Mouse (Mus musculus) embryo, embryonic 10.5 days (tissue): Measurements from ENCODE around the gene Mme.

Experiments
- DNase-seq: peaks from one replicate; pipeline ENCODE4 v3.0.0-alpha.2; 2015; ENCODE audit warnings: low spot score

Gene Mme

DNA sequence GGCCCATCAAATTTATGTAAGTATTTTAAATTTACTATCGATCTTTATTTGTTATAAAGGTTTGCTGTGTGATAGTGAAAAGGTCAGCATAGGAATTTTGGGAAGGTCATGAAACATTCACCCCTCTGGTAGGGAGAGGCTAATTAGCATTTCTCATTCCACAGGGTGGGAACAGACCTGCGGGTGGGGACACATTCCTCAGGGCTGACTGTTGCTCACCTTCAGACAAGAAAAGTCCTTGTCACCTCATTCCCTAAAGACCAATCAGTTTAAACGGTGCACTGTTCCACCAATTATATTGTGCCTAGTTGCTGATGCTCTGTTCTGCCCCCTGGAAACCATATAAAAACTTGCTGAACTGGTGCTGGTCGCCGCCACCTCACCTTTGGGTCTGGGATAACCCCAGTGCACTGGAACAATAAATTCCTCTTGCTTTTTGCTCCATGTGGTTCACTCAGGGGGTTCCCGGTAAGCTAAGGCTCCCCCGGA lies at the start of gene Mme:
Gene Mme, plus strand, starts transcription at position 439 of the 489 bp plus-strand sequence.
- no peak for DNase-seq

DNA sequence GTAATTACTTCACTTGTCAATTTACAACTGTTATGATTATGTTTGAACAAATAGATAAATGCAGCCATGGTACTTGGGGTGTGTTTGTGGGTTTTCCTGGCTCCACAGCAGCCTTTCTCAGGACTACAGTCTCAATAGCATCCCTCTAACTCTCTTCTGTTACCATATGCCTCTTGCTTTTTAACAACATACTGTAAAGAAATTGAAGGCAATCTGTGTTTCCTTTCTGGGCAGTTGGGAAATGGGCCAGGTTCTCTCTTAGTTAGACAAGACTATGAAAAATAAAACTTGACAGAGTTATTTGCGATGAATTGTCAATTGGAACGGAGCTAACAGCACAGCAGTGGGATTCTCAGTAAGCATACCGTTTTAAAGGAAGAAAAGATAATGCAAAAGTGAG lies 44.8 kb upstream of the Mme start:
- no peak for DNase-seq

DNA sequence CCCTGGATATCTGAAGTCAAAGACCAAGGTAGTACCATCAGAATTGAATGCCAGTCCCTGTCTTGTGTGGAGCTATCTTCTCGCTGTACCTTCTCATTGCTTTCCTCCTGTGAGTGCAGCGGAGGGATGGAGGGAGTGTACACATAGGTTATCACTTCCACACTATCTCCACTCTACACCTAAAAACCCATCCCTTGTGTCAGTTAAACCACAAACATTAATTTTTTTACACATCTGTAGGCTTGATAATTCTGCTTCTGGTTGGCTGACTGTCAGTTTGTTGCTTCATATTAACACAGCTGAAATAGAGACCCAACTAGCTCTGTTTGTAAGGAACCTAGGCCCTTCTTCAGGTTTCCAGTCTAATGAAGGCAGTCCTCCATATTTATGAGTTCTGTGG lies 43.3 kb upstream of the Mme start:
- no peak for DNase-seq

DNA sequence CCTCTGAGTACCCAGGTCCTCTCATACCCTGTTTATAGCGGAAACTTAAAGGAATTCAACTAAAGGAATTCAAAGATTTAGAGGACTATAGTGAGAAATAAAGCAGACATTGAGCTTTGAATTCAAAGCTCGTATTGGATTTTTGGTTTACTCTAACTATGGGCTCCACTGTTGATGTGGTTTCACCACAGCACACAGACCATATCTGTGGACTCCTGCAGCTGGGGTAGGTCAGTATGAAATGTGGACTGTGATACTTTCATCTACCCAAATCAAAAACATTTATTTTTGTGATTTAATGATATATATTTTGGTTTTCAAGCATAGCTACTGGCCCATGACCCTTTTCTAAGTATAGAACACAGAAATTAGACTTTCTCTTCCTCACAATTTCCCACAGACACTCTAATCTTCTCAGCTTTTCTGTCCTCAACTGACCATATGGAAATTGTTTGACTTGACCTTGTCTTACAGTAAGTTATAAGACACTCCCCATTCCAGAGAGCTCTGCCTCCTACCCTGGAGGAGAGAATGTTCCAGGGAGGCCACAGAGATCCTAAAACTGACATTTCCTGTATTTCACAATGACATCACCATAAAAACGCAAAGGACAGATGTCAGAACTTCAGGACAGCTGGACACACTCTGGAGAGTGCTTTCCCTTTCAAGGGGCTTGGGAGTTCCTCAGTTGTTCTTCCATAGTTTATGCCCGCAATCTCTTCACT lies 19.3 kb upstream of the Mme start:
- DNase-seq, result no peak

DNA sequence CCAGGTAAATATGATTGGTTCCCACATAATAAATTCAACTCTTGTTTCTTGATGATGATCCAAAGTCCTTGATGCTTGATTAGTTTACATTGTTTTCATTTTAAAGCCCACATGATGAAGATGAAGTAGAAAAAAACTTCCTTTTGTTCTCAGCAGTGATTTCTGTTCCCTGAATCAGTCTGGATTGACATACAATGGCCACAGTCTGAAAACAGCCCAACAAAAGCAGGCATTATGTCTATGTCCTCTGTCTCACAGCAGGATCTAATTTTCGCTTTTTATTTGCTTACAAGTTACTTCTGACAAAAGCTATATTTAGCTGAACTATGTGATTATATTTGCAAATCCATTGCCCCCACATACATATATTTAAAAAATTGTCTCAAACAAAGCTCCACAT lies 17.7 kb upstream of the Mme start:
- peak; percentile 36 for DNase-seq

DNA sequence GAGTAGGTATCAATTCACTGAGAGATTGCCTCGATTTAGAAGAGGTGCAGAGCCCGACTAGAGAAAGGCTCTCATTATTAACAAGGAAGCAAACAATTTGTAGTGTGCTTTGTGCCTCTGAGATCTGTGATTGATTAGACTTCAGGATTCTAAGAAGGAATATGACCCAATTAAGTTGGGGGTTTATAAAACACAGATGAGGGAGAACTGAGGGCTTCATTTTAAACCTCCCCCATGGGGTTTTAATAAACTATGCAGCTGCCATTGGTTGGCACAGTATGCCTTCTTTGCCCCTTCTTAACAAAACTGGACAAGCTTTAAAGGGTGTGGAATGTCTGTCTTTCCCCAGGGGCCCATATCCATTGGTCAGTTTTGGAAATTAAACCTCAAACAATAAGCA lies 5.4 kb upstream of the Mme start:
- peak; percentile 28 for DNase-seq

DNA sequence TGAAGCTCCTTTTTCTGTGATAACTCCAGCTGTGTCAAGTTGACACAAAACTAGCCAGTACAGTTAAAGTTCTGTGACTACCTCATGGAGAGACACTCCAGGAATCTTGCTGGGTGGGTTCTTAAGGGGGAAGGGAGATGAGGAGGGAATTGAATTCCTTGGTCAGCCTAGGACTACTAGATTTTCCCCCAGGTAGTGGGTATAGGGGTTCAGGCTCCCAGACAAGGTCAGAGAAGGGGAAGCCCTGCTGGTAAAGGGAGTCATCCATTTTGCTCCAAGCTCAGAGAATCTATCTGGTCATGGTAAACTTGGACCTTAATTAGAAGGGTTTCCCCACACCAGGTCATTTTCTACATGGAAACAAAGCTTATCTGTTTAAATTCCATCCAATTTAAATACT lies 2.4 kb downstream of the Mme start:
- DNase-seq, result no peak

DNA sequence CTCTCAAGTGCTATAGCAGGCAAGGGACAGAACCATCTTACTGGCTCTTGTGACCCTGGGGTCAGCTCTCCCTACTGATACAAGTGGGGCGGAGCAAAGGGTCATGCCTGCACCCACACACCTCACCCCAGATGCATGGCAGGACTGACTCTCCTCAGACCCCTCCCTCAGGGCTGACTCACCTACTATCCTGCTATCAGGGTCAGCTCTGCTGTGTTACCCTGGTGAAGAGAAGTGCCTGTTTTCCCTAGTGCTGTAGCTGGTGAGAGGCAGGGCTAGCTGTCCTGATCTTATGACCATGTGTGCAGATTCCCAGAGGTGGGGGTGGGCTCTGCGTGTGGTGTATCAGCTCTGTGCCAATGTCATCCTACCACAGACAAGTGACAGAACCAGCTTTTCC lies 30.8 kb downstream of the Mme start:
- DNase-seq, result no peak

DNA sequence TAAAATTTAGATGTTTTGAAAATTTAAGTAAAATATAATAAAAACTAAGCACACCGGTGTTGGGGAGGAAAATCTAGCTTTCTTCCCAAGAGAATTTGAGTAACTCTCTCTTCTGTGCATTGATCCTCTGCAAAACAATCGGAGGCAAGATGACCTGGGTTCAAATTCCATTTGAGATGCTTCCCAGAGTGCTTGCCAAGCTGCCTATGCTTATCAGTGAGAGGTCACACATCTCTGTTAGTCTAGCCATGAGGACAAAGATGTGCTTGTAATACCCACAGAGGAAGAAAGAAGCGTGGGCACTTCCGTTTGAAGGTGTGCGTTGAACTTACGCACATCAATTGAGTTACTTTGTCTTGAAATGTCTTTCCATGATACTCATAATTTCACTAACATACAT lies 53.0 kb downstream of the Mme start:
- DNase-seq, result peak; percentile 6

DNA sequence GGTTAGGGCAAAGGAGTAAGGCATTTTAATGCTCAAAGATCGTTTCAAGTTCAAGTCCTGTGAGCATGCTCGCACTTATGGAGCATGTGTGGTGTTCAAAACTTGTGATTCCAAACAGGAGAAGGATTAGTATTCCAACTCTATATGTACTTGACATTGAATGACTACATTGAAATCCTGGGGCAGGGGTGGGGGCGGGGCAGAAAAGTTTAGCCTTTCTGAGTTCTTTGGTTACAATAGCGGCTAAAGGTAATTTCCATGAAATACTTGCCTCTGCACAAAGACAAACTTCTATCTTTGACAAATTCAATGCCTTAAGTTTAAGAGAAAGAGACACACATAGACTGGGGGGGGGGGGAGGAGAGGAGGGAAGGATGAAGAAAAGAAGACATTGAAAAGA lies 53.5 kb downstream of the Mme start:
- DNase-seq, result peak; percentile 28

DNA sequence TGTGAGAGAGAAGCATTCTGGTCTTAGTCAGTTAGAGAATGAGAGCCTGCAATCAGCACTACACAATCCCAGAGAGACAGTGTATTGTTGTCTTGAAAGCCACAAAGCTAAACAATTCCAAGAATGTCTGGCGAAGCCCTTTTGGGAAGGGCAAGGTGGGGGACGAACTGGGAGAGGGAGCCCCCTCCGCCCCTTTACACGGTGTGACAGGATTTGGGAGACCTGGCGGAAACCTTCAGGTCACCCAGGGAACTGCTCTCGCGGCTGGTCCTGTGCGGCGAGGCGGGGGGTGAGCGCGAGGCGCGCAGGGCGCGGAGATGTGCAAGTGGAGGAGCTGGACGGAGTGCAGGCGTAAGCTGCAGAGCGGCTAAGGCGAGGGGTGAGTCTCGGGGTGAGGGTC lies 53.9 kb downstream of the Mme start:
- DNase-seq, result peak; percentile 73

DNA sequence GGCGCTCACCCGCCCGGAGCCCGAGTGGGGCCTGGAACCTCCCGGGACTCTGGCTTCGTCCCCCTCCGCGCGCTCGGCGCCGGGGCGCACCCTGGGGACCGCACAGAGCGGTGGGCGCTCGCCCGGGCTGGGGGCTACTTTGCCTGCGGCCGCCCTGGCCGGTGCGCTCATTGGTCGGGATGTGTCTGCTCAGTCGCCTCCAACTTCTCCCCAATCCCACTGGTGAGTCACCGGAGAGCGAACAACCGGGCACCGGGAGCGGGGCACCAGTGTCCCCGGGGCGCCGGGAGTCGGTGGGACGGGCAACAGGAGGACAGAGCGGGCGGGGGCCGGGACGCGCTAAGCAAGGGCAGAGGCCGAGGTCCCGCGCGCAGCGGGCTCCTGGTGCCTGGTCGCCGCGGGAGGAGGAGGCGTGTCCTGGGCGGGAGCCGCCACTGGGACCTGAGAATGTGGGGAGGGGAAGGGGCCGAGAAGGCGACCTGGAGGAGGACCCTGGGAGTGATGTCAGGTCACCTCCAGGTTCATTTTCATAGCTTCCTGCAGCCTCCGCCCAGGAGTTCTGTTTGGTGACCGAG lies 54.4 kb downstream of the Mme start:
- DNase-seq, result peak; percentile 65

DNA sequence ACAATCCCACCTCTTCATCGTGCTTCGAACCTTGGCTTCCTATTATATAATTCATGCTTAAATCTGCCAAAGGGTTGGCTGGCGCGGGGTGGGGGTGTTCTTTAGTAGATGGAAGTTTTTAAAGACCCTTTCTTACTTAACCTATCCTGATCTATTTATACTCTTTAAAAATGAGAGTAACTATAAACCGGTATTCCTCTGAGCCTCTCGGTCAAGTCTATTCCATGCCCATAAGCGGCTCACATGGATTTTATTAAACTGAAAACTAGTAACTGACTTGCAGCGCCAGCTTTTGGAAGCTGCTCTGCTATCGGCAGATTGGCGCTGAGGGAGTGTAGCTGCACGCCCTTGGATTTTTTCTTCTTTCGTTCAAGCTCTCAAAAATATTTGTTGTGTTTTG lies 55.1 kb downstream of the Mme start:
- peak; percentile 55 for DNase-seq

DNA sequence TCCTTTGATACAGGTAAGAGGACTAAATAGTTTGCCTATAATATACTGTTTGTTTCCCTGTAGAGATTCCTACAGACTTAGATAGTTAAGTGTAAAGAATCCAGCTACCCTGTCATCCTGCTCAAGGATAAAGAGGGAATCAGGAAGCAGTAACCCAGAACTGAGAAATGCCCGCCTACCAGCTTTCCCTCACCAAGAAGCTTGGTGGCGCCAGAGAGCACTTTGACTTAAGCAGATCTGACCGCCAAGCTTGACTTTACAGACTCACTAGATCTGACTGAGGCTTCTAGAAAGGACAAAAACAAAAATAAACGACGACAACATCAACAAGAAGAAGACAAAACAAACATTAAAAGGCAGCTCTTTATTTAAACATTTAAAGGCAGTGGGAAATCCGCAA lies 56.5 kb downstream of the Mme start:
- DNase-seq, result peak; percentile 94

DNA sequence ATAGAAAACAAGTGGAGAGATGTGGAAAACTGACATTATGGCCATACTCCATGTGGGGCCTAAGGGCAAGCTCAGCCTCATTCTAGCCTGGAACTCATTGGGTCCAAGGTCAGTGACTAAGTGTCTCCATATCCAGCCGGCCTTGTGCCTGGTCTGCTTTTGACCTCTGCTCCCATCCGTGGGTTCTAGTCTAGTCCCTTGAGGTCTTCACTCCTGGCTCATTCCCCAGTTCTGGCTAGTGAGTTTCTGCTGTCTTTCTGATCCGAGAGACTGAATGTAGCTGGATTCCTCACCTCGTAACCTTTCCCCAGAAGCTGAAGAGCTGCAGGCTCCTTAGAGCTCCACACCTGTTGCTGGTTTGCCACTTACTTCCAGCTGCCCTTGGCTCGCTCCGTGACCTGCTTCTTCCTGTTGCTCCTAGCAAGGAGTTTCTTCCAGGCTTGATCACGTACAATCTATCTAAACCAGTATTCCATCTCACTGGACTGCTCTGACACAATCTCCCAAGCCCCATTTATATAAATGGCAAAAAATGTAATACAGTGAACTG lies 73.9 kb downstream of the Mme start:
- DNase-seq, result peak; percentile 31

DNA sequence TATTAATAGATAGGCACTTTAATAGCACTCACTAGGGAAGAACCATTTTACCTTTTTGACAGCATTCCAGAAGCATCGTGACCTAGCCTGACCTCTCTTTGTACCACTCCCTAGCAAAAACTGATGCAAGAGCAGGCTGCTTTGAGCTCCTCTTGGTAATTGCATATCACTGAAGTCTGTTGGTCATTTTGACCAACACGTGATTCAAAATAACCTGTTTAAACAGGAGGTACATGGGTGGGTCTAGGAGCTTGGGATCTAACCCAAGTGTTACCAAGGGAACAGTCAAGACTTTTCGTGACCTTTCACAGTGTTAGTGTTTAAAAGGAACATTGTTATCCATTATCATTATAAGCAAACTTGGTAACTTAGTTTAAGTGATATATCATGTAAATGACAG lies 76.2 kb downstream of the Mme start:
- DNase-seq, result no peak

DNA sequence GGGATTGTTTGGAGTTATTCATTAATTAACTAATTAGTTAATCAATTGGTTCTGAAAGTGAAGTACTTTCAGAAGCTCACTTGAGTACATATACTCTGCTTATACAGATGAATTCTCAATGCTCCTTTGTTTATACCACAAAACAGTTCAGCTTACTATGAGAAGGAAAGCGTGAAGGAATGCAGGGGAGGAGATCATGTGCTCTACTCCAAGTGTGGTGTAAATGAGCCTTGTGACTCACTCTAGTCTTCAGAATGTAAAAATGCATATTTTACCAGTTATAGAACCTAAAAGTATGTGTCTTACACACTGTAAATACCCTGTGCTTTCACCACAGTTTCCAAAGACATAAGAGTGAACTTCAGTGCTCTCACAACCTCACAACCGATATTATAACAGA lies 84.3 kb downstream of the Mme start:
- no peak for DNase-seq

DNA sequence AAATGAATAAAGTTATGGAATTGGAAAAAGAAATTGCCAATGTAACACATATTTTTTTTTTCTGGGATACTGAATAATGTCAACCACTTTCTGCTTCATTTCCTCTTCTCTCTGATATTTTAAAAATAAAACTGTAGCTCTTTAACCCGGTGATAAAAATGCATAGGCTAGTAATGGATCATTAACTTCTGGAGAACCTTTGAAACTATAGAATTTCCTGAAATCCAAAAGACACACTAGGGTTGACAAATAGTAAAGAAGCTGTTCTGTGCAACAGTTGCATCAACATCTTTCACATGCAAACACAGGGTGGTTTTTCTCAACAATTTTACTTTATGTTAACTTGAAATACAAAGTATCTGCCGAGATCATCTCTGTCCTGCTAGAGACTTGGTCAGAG lies 98.8 kb downstream of the Mme start:
- DNase-seq, result no peak

DNA sequence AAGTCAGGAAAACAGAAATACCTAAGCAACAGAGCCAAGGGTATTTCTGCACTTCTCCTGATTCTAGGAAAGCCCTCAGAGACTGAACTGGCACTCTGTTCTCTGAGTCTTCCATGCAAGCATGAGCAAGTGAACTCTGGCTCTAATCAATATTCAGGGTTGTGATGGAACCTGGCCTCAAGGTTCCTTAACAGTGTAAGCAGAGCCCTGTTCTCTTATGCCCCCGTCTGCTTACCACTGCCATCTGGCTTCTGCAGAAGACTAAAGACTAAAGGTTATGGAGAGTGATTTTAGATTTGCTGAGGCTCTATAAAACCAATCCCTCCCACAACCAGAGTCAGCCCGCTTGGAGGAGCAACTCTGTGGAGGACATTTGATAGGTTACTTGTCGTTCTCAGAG lies 99.2 kb downstream of the Mme start:
- DNase-seq, result no peak

DNA sequence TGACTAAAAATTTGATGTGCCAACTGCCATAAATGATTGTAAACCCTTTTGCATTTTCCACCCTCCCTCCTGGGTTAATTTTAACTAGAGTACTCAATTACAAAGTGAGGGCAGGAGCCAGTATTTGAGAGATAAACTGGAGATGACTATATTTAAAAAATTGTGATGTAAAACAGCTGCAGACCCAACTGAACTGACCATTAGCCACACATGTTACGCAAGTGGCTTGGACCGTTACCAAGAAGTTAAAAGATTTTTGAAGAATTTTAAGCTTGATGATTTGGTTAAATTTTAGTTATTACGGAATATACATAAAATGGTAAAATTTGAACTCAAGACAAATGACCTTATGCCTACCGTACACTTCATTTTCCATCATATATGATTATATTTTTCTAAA lies 100.1 kb downstream of the Mme start:
- no peak for DNase-seq

DNA sequence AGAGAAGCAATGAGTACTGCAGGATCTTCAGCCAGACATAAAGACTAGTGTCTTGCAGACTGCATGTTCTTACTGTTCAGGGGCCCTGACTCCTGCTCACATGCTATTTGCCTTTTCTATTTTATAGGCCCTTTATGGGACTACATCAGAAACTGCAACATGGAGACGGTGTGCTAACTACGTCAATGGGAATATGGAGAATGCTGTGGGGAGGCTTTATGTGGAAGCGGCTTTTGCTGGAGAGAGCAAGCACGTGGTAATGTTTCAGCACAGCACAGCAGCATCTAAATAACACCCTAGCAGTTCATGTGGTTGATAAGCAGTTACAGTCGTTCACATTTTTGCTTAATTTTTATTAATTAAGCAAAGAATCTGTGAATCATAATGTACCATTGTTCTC lies 103.7 kb downstream of the Mme start:
- no peak for DNase-seq

DNA sequence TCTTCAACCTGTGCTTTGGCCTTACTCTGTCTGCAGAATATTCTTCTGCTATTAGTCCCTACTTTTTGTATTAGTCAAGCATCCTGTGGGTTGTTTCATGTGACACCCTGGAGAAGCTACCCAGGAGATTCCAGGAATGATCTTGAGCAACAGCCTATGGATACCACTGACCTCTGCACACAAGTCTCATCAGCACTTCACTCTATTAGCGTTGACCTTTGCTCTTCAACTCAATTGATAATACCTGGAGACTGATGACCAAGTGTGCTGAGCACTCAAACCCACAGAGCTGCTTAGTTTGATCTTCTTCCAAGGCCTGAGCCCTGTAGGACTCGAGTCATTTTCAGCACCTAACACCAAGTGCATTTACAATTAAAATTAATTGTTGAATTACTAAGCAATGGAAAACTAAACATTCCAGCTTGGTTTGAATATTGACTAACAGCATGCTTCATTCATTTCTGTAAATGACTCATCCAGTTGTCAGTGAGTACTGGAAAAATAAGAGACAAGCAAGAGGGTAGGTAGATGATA lies 107.6 kb downstream of the Mme start:
- no peak for DNase-seq

DNA sequence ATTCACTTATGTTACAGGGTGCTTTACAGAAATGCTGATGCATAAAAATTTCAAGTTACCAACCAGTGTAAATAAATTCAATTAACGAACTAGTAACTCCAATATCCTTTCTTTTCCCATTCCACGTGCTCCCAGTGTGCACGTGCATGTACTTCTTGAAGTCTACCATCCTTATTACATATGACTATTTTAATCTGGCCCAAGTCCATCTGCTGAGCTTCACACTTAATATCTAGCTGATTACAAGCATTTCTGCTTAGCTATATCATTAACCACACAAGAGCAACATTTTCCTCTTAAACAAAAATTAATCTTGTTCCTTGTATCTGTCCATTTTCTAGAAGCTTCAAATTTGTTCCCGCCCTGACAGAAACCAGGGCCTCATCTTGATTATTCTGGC lies 108.9 kb downstream of the Mme start:
- DNase-seq, result no peak

DNA sequence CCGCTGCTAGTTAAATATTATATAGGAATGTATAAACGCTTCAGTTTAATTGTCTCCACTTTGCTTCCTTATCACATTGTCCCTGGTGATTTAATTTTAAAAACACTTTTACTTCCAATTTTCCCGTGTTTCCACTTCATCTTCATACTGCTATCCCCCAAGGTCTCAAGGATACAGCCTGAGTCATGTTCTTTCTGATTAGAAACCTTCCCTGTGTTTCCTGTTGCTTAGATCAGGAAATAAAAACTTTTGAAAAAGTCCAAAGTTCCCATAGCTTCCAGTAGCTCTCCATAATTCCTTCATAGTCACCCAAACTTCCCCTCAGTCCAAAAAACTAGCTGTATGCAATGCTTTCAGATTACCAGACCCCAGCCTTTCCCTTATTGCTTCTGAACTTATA lies 109.4 kb downstream of the Mme start:
- no peak for DNase-seq
